Mouse (Mus musculus): ENCODE measurements around the gene B3galt4.

Gene B3galt4

DNA sequence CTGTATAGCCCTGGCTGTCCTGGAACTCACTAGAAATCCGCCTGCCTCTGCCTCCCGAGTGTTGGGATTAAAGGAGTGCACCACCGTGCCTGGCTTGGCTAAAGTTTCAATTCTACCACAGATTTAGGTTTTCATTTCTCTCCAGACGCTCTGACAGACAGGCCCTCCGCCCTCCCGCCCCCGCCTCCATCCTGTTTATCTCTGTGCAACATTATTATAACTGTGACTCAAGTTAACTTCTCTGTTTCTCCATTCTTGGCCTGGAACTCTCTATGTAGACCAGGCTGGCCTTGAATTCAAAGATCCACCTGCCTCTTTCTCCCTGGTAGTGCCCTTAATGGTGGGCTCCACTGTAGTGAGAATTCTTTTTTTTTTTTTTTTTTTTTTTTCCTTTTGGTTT lies 48.8 kb downstream of the B3galt4 start:
- DNase-seq, result no peak

DNA sequence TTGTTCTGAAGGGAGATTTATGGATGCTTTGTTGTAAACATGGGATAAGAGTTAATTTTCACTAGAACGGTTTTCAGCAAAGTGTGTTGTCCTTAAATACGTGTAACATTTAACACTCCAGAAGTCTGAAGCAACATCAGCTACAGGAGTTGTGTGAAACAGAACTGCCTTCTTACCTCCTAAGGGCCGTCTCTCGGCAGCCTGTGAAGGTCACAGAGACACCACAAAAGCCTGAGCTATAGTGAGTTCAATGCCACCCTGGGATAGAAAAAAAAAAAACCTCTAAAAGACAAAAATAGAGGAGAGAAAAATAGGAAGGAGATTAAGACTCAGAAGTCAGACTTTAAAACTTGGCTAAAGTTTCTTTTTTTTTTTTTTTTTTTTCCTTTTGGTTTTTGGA lies 49.2 kb downstream of the B3galt4 start:
- DNase-seq, result no peak

DNA sequence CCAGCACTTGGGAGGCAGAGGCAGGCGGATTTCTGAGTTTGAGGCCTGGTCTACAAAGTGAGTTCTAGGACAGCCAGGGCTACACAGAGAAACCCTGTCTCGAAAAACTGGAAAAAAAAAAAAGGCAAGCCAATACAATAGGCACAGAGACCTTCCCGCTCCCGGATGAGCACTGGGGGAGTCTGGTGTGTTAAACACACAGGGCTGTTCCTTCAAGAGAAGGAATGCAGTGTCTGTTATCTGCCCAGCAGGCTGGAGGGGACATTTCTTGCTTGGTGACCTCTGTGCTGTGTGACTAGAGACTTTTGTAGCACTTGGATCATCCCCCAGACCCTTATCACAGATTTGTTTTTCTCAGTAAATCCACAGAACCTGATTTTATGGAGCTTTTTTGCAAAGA lies 49.6 kb downstream of the B3galt4 start:
- no peak for DNase-seq

DNA sequence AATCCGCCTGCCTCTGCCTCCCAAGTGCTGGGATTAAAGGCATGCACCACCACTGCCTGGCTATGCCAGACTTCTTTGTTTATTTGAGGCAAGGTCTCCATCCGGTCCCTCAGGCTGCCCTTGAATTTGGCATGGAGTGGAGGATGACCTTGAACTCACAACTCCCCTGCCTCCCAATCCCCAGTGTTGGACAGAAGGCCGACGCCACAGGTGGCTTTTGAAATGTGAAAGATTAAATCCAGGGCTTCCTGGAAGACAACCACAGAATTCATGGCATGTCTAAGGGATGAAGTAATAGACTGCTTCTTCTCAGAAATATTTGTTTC lies 50.3 kb downstream of the B3galt4 start:
- DNase-seq, result no peak

DNA sequence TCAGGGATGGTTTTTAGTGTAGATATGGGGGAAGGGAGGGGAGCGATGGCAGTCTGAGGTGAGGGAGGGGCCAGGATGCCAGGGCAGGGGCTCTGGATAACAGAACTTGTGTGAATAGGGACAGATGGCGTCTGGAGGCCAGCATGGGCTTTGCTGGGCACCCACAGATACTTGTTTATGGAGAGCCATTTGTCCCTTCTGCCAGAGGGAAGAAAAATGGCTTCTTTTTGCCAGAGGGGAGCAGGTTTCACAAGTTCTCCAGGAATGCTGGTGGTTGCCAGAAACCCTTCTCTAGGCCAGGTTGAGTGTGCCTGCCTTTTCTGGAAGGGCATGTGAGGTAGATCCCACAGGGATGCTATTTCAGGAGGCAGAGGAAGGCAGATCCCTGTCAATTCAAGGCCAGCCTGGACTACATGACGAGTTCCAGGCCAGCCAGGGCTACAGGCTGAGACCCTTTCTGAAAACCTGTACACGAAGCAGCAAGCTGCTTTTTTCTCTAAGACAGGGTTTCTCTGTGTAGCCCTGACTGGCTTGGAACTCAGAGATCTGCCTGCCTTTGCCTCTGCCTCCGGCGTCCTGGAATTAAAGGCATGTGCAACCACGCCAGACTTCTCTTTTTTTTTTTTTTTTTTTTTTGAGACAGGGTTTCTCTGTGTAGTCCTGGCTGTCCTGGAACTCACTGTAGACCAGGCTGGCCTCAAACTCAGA lies 50.9 kb downstream of the B3galt4 start:
- no peak for DNase-seq

Data from kidney, postnatal 10 days (tissue).